Mouse (Mus musculus) left cerebral cortex, adult 9 months (tissue): Measurements from ENCODE around the gene Emc10.
A peak's percentile ranks its signal among the peaks of the same experiment; 100 is the strongest.

Experiments
- DNase-seq, 2 experiments: peaks; one replicate each; pipeline ENCODE4 v3.0.0; 2022; ENCODE audit warnings: low spot score in 2 of 2

Gene Emc10

GRCm38 (mm10) chr7:44495992-44496770 is at the start of gene Emc10, which contains the start of gene Fam71e1:
Gene Emc10, minus strand, starts transcription at chr7:44496529.
Gene Fam71e1, plus strand, starts transcription at chr7:44496581.
- peak; percentile 96 to 99 for DNase-seq

GRCm38 (mm10) chr7:44543071-44543470 is 46.7 kb upstream of the Emc10 start:
- no peak for DNase-seq

- DNase-seq, result no peak
Measured at GRCm38 (mm10) chr7:44542555-44542954, 46.2 kb upstream of the Emc10 start.

GRCm38 (mm10) chr7:44538756-44539624 is 42.7 kb upstream of the Emc10 start:
- no peak for DNase-seq

GRCm38 (mm10) chr7:44537496-44537895 is 41.2 kb upstream of the Emc10 start:
- no peak for DNase-seq

- no peak for DNase-seq
Measured at GRCm38 (mm10) chr7:44537009-44537408, 40.7 kb upstream of the Emc10 start.

GRCm38 (mm10) chr7:44536590-44536968 is 40.2 kb upstream of the Emc10 start:
- DNase-seq, result peak in 1 of 2 experiments; percentile 69

- no peak for DNase-seq
Measured at GRCm38 (mm10) chr7:44535657-44536589, 39.6 kb upstream of the Emc10 start.

- DNase-seq, result no peak
Measured at GRCm38 (mm10) chr7:44534656-44535441, 38.5 kb upstream of the Emc10 start.

- no peak for DNase-seq
Measured at GRCm38 (mm10) chr7:44534242-44534641, 37.9 kb upstream of the Emc10 start.

GRCm38 (mm10) chr7:44533746-44534045 is 37.4 kb upstream of the Emc10 start:
- no peak for DNase-seq

- DNase-seq, result no peak
Measured at GRCm38 (mm10) chr7:44532918-44533745, 36.8 kb upstream of the Emc10 start.

- no peak for DNase-seq
Measured at GRCm38 (mm10) chr7:44531946-44532732, 35.8 kb upstream of the Emc10 start, which contains the start of gene Spib. Gene Spib, minus strand, starts transcription at chr7:44532071.

GRCm38 (mm10) chr7:44531207-44531606 is 34.9 kb upstream of the Emc10 start:
- no peak for DNase-seq

GRCm38 (mm10) chr7:44530507-44530906 is 34.2 kb upstream of the Emc10 start:
- DNase-seq, result no peak

GRCm38 (mm10) chr7:44529518-44529917 is 33.2 kb upstream of the Emc10 start:
- no peak for DNase-seq

GRCm38 (mm10) chr7:44527483-44528398 is 31.4 kb upstream of the Emc10 start:
- DNase-seq, result peak; percentile 52 to 81
